Mouse (Mus musculus) bone marrow, adult 2 months (tissue): ENCODE measurements around the gene Gm1043.

Source experiments
- CTCF ChIP-seq: fragments of 200-500 bp; IDR thresholded peaks from 2 replicates; pipeline ENCODE4 v1.5.1; 2011; ENCODE audit warnings: low read length, control low read depth; ENCODE audit not compliant: control insufficient read depth, insufficient read depth
- POLR2A ChIP-seq: fragments of 200-500 bp; IDR thresholded peaks from 2 replicates; pipeline ENCODE4 v1.6.1; 2011; ENCODE audit warnings: low read depth, mild to moderate bottlenecking, control low read depth, low read length, borderline replicate concordance; ENCODE audit not compliant: control insufficient read depth

GRCm38 (mm10) chr5:37109280-37109849, 24.2 kb downstream of the Gm1043 start:
- peak; percentile 76 for TF ChIP-seq CTCF
- no peak for TF ChIP-seq POLR2A
